Mouse (Mus musculus) thymus, adult 2 months (tissue): ENCODE data around the gene Tmem245.

ENCODE experiments used
- CTCF ChIP-seq: fragments of 200-500 bp; IDR thresholded peaks from 2 replicates; pipeline ENCODE4 v1.5.1; 2012; ENCODE audit warnings: mild to moderate bottlenecking, control low read depth, low read length, moderate library complexity, borderline replicate concordance; ENCODE audit not compliant: control insufficient read depth, poor library complexity, insufficient read depth; ENCODE audit errors: extremely low read depth
- POLR2A ChIP-seq: fragments of 200-500 bp; IDR thresholded peaks from 2 replicates; pipeline ENCODE4 v1.6.1; 2012; ENCODE audit warnings: mild to moderate bottlenecking, low read length, control low read depth, moderate library complexity; ENCODE audit not compliant: control insufficient read depth, poor library complexity, insufficient read depth; ENCODE audit errors: extremely low read depth

DNA sequence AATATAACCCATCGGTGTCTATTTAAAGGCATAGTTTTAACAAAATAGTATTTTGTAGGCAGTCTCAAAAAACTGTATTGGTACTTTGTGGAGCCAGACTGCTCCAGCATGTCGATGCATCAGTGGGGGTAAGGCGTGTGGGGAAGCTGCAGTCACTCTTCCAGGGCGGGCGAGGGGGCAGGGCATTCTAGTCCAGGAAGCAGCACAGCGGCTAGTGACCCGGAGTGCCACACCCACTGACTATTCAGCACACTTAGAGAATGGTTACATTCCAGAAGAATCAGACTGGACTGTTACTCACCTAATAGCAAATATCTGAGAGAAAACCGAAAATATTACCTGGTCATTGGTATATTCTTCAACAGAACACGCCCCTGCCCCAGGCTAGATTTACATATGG lies 10.3 kb upstream of the Tmem245 start:
- TF ChIP-seq CTCF (no peak), POLR2A (no peak)
